Mouse (Mus musculus) common myeloid progenitor, adult 5-6 weeks (primary cell): ENCODE measurements around the gene Gm10073. TPM values are rescaled to one million over a fixed set of nuclear protein-coding genes. Genes with fewer than 3 reads are reported as not detected.

Source experiments
- total RNA-seq: library from RNA; stranded (forward); fragments of 200-1000, 187-1606 nt; gene quantifications from 2 replicates; pipeline ENCODE4 v1.2.3, GENCODE M21; 2017

Gm10073 gene
- total RNA-seq, 1 experiment from 2014 or later, result 25.0 TPM

Other genes starting within 250 kb of the Gm10073 start
- 0.14 and 0.92 TPM in 2 replicates for gene Smpd3, start 235.5 kb downstream of the Gm10073 start, total RNA-seq
- gene Zfp90, start 158.1 kb downstream of the Gm10073 start, total RNA-seq, result 13.4 and 13.5 TPM in 2 replicates
- not detected in 2 replicates for gene 6030452D12Rik, start 72.9 kb downstream of the Gm10073 start, total RNA-seq
- gene Cdh3, start 62.6 kb downstream of the Gm10073 start, total RNA-seq, result not detected in 2 replicates
- gene Cdh1, start 29.9 kb upstream of the Gm10073 start, total RNA-seq, result 0.23 and 0.63 TPM in 2 replicates
- 7.9 and 9.2 TPM in 2 replicates for gene Tango6, start 109.6 kb upstream of the Gm10073 start, total RNA-seq